Mouse (Mus musculus): Measurements from ENCODE around the gene Rbfox1.

Rbfox1 gene

DNA sequence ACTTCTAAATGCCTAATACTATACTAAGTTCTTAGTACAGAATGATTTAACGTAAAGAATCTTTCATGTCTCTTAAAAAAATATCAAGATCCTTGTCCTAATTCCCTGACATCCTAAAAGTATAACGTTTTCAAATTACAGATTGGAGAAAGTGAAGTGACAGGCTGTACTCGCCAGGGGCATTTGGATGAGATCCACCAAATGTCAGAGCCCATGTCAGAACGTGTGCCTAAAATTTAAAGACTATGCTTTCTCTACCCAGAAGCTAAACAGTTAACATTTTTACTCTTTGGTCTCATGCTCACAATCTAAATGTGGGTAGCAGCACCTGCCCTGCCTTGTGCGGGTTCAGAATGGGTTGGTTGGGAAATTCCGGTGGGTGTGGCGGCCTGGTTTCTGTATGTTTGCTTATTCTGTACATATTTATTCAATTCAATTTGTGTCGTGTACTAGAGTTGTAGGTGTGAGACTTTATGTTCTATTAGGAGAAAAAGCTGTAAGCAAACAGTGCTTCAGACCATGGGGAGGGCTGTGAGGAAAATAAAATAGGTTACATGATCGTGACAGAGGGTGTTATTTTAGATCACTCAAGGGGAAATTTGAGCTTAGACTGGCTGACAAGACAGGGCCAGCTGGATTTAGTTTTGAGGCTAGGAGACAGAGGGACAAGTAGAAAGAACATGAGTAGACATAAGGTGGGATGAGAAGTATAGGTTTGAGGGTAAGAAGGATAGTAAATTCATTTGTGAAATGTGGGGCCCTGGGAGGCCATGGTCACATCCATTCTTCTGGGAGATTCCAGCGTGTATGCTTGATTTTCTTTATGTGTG lies 1203.7 kb downstream of the Rbfox1 start:
- no peak for DNase-seq (ENCODE audit: low spot score)

DNA sequence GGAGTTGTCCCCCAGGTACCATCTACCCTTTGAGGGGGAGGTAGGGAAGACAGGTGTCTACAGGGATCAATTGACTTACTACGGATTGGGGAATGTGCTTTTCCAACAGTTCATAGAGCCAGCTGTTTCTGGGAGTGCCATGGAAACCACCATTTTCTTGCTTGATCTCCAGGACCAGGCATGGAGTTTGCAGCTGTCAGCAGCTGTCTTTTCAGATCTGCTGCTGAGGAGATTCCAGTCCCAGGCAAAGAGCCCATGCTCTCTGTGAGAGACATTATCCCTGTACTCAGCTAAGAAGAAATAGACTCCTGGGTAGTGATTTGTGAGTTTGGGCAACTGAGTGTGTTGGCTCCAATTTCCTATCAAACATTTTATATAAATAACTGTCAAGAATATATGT lies 1204.3 kb downstream of the Rbfox1 start:
- DNase-seq (ENCODE audit: low spot score) = no peak

DNA sequence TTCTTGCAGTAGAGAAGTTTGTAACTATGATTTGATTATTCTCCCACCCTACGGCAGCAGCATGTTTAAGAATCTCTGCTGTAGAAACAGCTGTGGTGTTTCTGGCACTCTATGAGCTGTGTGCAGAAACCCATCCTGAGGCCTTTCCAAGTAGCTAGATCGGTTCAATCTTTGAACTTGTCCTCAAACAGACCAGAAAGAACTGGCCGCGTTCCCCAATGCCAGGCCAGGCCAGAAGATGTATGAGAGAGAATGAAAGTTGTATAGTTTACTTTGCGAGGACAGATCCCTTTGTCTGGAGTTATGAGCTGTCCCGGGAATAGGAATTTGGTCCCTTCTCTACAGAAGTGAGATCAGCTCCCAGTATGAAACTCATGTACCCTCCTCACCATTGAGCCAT lies 1205.0 kb downstream of the Rbfox1 start:
- no peak for DNase-seq (ENCODE audit: low spot score)

DNA sequence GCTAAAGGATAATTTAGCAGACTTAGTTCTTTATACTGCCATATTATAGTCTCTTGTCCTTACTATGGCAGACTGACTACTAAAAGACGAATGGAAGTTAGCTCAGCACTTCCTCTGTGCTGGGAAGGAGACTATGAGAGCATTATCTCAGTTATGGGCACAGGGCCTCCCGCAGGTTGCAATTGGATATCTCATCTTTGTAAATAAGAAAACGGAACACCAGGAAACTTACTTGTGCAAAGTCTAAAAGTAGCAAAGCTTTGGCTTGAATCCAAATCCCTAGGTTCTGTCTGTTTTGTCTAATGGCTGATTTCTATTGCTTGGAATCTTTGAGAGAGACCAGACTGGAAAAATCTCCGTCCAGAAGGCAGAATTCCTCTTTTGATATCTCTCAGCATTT lies 1207.7 kb downstream of the Rbfox1 start:
- no peak for DNase-seq (ENCODE audit: low spot score)

DNA sequence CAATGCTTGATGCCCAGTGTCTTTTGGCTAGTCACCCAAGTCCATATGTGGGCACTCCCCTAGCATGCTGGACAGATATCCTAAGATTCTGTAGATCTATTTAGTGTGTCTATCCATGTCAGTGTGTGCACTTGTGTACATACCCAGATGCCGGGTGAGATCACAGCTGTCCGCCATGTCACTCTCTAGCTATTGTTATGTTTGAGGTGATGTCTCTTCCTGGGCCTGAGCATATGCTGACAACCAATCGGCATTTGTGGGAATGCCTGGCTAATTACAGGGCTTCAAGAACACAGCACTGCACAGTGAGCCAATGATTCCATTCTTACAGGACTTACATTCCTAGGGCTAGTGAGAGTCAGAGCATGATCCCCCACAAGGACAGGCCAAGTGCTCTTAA lies 1208.5 kb downstream of the Rbfox1 start:
- DNase-seq (ENCODE audit: low spot score) = no peak

DNA sequence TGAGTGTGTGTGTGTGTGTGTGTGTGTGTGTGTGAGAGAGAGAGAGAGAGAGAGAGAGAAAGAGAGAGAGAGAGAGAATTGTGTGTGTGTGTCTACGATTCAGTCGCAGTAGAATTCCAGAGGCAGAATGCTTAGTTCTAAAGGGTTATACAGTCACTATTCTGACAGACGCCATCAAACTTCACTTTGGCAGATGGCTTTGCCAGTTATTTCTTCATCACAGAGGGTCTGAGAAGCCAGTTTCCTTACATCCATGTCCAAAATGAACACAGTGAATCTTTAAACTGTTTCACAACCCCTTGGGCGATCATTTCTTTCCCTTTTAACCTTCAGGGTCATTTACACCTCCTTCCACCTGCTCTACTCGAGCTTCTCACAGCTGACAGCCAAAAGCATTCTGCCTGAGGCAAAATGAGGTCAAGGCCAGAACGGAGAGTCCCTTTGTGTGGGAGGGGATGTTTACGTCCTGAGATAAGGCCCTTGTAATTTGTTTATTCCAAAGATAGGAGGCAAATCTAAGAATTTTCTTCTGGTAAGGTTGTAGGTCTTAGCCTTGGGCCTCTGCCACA lies 1209.1 kb downstream of the Rbfox1 start:
- no peak for DNase-seq (ENCODE audit: low spot score)

DNA sequence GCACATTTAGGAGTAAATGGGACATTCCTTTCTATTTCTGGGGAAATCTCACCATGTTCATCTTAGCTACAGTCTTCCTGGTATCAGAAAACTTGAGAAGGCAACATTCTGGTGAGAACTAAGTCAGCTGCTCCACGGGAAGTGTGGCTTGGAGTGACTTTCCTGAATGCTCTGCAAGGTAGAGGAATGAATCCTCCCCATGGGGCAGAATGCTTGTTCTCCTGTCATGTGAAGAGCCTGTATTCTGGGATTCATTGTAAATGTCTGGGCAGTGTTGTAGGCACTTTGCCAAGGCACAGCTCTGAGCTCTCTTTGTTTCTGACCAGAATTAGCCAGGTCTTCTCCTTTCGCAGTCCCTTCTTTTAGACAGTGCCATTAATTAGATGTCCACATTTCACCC lies 1211.9 kb downstream of the Rbfox1 start:
- DNase-seq (ENCODE audit: low spot score) = no peak

DNA sequence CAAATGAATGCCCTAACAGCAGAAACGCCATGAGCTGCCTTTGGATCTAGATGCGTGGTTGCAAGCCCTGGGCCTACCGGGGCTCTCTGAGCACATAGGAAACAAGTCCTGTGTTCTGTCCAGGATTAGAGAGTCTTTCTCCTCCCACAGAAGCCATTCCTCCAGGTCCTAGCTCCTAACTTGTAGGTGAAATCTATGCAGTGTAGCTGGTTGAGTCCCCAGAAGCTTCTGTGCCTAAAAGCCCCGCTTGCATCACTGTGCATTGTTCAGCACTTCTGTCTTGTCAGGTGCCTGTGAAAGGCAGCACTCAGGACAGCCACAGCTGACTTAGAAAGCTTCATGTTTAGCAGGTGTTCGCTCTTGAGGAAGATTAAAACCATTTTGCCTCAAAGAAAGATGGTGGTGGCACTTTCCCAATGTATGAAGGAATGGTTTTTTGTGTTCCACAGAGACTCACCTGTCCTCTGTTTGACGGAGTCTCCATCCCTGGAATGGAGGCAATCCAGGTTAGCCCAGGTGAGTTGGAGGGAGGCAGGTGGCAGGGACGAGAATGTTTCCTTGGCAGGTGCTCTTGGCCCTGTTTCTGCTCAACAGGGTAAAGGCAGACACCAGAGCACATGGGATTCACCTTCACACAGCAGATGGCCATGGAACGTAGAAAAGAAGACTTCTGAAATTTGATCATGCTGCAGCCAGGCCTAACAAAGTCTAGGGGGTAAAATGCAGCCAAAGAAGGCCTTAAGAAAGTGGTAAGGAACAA lies 1213.0 kb downstream of the Rbfox1 start:
- no peak for DNase-seq (ENCODE audit: low spot score)

DNA sequence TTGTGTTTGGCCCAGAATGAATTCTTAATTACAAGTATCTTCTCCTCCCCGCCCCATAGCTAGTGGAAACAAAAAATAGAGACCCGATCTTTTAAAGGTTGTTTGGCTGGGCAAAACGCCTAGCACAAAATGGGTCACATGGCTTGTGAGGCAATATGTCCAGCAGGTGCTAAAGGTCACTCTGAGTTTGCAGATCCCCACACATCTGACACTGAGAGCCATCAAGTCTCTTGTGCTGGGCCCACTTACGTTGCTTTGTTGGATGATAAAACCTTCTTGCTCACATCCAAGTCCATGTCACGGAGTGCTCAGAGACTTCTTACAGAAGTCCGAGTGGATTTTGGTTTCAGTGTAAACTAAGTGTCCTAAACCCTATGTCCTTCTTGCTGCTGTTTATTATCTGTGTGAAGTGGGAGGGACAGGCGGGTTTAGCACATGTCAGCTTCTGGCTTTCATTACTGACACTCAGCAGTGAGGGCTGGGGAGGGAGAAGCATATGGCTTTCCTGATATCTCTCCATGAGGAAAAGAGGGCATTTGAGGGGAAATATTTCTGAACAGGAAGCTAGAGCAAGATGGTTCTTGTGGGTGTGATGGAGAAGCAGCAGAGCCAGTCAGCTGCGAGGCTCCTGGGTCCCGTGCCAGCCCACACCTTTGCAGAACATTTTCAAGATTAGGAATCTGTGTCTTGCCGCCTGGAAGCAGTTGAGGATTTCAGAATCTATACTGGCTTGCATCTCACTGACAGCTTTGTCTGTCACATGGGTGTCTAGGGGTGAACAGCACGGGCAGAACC lies 1214.5 kb downstream of the Rbfox1 start:
- DNase-seq (ENCODE audit: low spot score) = no peak

DNA sequence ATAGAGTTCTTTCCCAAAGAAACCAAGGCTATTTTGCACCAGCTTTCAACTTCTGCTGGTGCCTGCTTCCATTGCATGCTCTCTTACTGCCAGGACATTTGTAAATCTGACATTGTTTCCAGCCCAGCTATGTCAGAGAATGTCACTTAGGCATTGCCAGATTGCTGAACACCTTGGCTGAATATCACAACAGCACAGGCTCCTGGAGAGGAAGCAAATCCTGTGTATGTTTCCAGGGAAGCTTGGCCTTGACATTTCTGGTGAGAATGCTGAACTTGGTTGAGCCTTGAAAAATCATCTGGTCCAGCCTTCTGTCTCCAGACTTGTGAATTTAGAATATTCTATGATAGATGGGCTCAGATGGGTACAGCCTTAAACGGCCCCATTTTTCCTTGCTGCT lies 1217.3 kb downstream of the Rbfox1 start:
- no peak for DNase-seq (ENCODE audit: low spot score)

DNA sequence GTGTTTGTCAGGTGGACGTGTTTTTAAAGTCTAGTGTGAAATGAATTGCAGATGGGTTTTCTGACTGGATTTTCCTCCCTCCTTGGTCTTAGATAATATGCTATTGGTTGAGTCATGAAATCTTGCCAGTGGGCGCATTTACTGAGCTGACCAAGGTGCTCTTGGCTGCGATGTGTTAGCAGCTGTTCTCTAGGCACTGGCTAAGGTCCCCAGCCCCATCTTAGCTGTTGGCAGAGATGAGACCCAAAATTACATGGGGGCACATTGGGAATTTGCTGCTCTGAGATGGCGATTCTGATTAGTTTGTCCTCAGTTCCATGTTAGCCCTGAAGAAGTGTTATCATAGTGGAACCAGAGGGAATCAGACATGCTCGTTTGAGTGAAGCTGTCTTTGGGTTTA lies 1218.1 kb downstream of the Rbfox1 start:
- DNase-seq (ENCODE audit: low spot score) = no peak

DNA sequence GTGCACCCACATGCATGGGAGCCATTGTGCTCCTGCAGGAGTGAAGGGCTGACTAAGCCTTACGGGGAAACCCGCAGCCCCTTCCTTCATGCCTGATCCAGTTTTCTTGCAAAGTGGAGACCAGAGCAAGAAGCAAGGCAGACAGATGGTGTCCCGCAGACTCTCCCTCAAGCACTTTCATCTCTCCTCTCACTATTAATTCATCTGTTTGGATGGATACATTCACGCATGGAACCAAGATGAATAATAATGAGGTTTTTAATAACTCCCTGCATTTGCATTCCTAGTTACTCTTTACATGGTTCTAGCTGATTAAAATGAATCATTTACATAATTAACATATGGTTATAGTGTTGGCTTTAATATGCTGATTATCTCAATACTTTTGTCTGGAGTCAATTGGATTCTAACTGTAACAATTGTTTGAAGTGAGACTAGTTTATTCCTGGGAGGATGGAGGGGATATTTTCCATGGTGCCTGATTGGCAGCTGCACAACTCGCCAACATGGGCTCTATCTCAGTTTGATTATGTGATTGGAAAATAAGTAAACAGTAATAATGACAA lies 1221.4 kb downstream of the Rbfox1 start:
- no peak for DNase-seq (ENCODE audit: low spot score)

DNA sequence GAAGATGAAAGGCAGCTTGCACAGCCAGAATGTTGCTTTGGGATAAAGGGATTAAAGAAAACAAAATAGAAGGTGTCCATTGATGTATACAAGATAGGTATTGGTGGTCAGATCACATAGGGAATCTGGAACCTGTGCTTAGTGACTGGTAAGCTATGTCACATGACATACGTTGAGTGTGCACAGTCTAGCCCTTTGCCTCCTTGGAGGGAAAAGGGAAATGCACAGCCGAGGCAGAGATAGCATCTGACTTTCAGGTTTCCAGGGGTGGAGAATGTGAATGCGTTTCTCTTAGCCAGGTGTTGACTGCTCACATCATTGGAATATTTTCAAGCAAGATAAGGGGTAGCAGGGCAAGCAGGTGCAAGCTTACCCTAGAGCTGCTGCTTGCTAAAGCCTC lies 1230.8 kb downstream of the Rbfox1 start:
- no peak for DNase-seq (ENCODE audit: low spot score)

DNA sequence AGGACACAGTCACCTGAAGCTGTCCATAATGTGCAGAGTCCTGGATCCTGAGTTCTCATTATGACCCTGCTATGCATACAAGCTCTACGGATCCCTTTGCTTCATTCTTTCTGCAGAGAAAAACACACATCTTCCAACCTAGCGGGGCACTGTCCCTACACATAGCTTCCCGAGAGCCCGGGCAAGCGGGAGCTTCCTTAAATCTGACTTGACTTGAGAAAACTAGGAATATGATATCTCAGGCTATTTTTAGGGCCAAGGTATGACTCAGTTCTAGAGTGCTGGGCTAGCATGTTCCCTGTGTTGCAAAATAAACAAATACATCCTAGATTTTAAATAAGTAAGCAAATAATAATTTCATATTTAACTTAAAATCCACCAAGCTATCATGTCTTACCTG lies 1244.4 kb downstream of the Rbfox1 start:
- DNase-seq (ENCODE audit: low spot score) = no peak

DNA sequence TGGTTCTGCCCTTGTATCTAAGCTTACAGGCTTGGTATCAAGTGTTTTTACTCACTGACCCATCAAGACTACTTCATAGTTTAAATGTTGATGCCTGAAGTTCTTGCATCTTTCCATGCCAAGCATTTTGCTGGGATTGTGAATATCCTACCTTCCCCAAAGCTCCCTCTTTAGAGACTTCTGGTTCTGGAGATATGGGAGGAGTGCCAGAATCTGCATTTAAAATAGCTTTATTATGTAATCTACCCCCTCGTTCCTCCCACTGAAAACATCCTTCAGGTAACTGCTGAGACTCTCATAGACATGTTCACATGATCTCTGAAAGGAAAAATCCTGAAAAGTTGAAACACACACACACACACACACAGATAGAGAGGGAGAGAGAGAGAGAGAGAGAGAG lies 1247.3 kb downstream of the Rbfox1 start:
- no peak for DNase-seq (ENCODE audit: low spot score)

DNA sequence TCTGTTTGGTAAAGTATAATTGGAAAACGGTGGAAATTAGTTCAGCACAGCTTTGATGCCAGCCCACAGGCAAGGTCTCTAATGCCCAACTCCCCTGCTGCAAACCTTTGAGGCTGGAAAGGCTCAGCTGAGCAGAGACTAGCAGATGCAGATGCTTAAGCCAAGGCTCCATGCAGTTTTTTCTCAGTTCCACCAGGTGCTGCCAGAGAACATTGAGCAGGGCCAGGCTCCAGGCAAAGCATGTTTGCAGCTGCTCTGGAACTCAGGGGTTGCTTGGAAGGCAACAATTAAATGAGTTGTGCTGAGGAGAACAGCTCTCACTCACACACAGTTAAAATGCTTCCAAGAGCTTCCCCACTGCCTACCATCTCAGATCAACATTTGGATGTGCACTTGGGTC lies 1251.8 kb downstream of the Rbfox1 start:
- DNase-seq (ENCODE audit: low spot score) = no peak

DNA sequence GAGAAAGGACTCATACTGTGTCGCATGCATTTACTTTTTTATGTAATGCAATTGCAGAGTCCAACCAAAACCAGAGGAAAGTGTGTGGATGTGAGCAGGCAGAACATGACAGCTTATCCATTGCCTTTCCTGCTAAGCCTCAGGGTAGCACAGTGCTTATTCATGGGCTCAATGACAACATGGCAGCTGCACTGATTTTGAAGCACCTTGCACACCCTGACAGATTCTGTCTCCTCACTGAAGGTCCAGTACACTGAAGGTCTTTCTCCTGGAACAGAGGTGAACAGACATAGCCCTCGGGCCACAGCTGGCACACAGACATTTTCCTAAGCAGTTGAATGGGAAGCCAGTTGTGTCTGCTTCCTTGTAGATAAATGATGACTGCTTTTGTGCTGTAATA lies 1254.3 kb downstream of the Rbfox1 start:
- no peak for DNase-seq (ENCODE audit: low spot score)

DNA sequence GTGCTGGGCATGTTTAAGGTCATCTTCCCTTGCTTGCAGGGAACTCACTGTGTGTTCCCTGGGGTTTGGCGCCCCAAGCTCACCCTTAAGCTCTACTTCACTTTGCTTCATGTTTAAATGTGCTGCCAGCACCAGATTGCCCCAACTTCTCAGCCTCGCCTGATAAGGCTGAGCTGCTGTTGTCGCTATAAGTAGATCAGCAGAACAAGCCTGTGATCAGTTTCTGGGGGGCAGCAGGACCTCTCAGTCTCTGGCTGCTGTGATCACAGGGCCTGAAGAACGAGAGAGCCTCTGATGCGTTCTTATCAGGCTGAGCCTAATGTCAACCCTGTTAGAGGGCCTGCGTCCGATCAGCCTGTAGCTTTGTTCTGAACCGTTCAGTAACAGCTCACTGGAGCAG lies 1255.8 kb downstream of the Rbfox1 start:
- DNase-seq (ENCODE audit: low spot score) = no peak

DNA sequence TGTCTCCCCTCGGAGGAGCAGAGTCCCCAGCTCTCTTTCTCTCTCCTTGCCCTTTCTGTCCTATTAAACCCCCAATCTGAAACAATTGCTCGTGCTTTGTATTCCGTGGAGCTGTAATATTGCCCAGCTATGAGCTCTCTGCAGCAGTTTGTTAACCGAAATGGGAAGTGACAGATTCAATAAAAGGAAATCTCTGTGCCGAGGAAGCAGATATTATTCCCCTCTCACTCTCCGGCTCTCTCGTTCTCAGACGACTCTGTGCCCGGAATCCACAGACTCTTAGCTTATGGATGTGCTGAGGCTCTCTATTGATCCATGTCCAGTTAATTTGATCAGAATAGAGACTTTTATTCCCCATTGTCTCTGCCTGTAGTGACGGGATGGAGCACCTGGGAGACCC lies 1260.3 kb downstream of the Rbfox1 start:
- no peak for DNase-seq (ENCODE audit: low spot score)

DNA sequence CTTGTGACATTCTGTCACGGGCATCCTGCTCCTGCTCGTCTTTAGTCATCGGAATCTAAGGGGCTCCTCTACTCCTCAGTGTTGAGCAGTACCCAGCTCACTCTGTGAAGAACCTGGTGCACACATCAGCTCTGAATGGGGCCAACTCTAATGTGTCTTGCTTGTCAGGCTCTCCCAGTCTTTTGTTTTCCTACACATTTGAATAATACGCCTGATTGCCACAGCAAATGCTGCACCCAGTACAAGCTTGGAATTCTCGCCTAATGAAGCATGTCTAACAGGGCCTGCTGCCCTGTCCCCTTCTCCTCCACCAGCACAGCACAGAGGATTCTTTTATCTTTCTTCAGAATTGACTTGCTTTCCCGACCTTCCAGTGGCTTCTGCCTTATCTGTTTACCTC lies 1261.3 kb downstream of the Rbfox1 start:
- DNase-seq (ENCODE audit: low spot score) = no peak

DNA sequence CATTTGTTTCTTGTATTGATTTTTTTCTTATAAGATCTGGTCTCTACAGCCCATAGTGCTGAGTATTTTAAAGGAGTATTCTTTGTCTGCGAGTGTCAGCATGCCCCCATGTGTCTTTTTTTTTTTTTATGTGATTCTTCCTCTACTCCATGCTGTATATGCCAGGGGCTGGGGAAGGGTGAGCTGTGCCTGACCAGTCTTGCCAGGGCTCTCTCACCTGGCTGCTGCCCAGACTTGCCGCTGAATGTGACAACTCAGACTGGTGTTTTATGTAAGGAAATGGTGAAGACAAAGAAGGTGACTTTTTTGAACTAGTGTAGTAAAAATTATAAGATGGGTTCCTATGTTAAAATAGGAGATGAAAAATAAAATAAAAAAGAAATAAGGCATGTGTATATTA lies 1262.7 kb downstream of the Rbfox1 start:
- DNase-seq (ENCODE audit: low spot score) = no peak

Measured in urinary bladder, postnatal 10 days (tissue).